Mouse (Mus musculus) spleen, adult 2 months (tissue): ENCODE results near the gene Gpr153.

Source experiments
- CTCF ChIP-seq: fragments of 200-500 bp; IDR thresholded peaks from 2 replicates; pipeline ENCODE4 v1.5.1; 2011; ENCODE audit warnings: mild to moderate bottlenecking, inconsistent platforms; ENCODE audit not compliant: insufficient read depth, insufficient read length, insufficient replicate concordance; ENCODE audit errors: extremely low read depth
- POLR2A ChIP-seq: fragments of 200-500 bp; IDR thresholded peaks from 2 replicates; pipeline ENCODE4 v1.6.1; 2011; ENCODE audit warnings: low read depth, low read length, inconsistent platforms

GRCm38 (mm10) chr4:152272006-152272405 is 2.0 kb upstream of the Gpr153 start:
- TF ChIP-seq CTCF (no peak), POLR2A (no peak)
